Mouse (Mus musculus) lung, embryonic 14.5 days (tissue): ENCODE results near the gene Scnn1b. TPM values are rescaled to one million over a fixed set of nuclear protein-coding genes. Genes with fewer than 3 reads are reported as not detected.
A peak's percentile ranks its signal among the peaks of the same experiment; 100 is the strongest.

Experiments
- ATAC-seq: fragments of 200-750 bp; cut with Nextera tagmentation; 2 replicates; pipeline ENCODE4 v1.8.0; 2017; ENCODE audit warnings: mild to moderate bottlenecking, moderate TSS enrichment, moderate library complexity; ENCODE audit not compliant: insufficient read depth
- DNase-seq: peaks from one replicate; pipeline ENCODE4 v3.0.0-alpha.2; 2015
- H3K27ac ChIP-seq: fragments of 300-500 bp; sonication (generic); 2 replicates; pipeline ENCODE4 v1.5.1; 2014; ENCODE audit warnings: low read depth, mild to moderate bottlenecking, moderate library complexity
- H3K27me3 ChIP-seq: fragments of 300-500 bp; sonication (generic); 2 replicates; pipeline ENCODE4 v1.6.1; 2014; ENCODE audit warnings: low read length, control low read depth; ENCODE audit not compliant: insufficient read depth
- H3K36me3 ChIP-seq: fragments of 300-500 bp; sonication (generic); 2 replicates; pipeline ENCODE4 v1.6.1; 2014; ENCODE audit warnings: control low read depth; ENCODE audit not compliant: insufficient read depth
- H3K4me1 ChIP-seq: fragments of 300-500 bp; sonication (generic); 2 replicates; pipeline ENCODE4 v1.6.1; 2014; ENCODE audit warnings: antibody characterized with exemption, control low read depth; ENCODE audit not compliant: insufficient read depth
- H3K4me2 ChIP-seq: fragments of 300-500 bp; sonication (generic); 2 replicates; pipeline ENCODE4 v1.6.1; 2014; ENCODE audit warnings: mild to moderate bottlenecking
- H3K4me3 ChIP-seq: fragments of 300-500 bp; sonication (generic); 2 replicates; pipeline ENCODE4 v1.5.1; 2014; ENCODE audit warnings: low read depth, low read length
- H3K9ac ChIP-seq: fragments of 300-500 bp; sonication (generic); 2 replicates; pipeline ENCODE4 v1.6.1; 2014
- H3K9me3 ChIP-seq: fragments of 300-500 bp; sonication (generic); 2 replicates; pipeline ENCODE4 v1.6.1; 2016; ENCODE audit warnings: low read depth, low read length, control low read depth
- CTCF ChIP-seq: IDR thresholded peaks from 2 replicates; pipeline ENCODE4 v1.5.1; 2016; ENCODE audit warnings: antibody characterized with exemption, low read depth
- WGBS: fragments of 180-500 bp; shearing (Covaris S2); extraction: QIAGEN DNeasy Blood & Tissue Kit; methylation state at CpG from one replicate; pipeline ENCODE4 v1.1.7; 2014; 5-methylcytosine and 5-hydroxymethylcytosine counted together
- polyA plus RNA-seq: library from polyadenylated mRNA; unstranded; fragments of >200 nt; fragmentation: Nextera tagmentation; extraction: Ambion mirVana; gene quantifications from 2 replicates; pipeline ENCODE4 v1.2.1, GENCODE M21; 2014

The Scnn1b gene
- polyA plus RNA-seq, 1 experiment from 2014 or later, result 4.4 TPM

GRCm38 (mm10) chr7:121941640-121942039, 76.8 kb downstream of the Scnn1b start:
- 62% methylated on average over 3 of the region's 3 CpGs for WGBS
- peak; percentile 50 for DNase-seq

GRCm38 (mm10) chr7:121942371-121942770, 77.5 kb downstream of the Scnn1b start:
- no peaks in the 10 kb centered on the region for H3K27me3 ChIP-seq
- no peak for TF ChIP-seq CTCF
- ATAC-seq (no peak), DNase-seq (no peak)
- no peaks in the 10 kb centered on the region for H3K9me3 ChIP-seq
- peak overlapping the region; percentile 80 for H3K27ac ChIP-seq
- peaks cover 18% of the 10 kb centered on the region; the same call in 1 of the 2 replicates for H3K36me3 ChIP-seq
- H3K4me1 ChIP-seq, result 0 out of 2 replicates have a peak, but pooled peaks cover 4% of the 10 kb centered on the region
- H3K4me3 ChIP-seq, result no peak overlapping the region
- no peak overlapping the region for H3K9ac ChIP-seq
- WGBS, result 74% methylated on average over 2 of the region's 2 CpGs
- no peak overlapping the region for H3K4me2 ChIP-seq

More at GRCm38 (mm10) chr7:121941640-121942039, 76.8 kb downstream of the Scnn1b start:
- no peaks in the 10 kb centered on the region for H3K27me3 ChIP-seq
- H3K4me3 ChIP-seq, result no peak overlapping the region
- 0 out of 2 replicates have a peak overlapping the region, but pooled peaks have one; percentile 31 for H3K4me2 ChIP-seq
- no peaks in the 10 kb centered on the region for H3K9me3 ChIP-seq
- H3K9ac ChIP-seq, result no peak overlapping the region
- 0 out of 2 replicates have a peak, but pooled peaks cover 4% of the 10 kb centered on the region for H3K4me1 ChIP-seq
- no peak for TF ChIP-seq CTCF
- H3K27ac ChIP-seq, result peak overlapping the region; percentile 80
- ATAC-seq, result peak; percentile 10; the same call in 1 of the 2 replicates
- peaks cover 18% of the 10 kb centered on the region; the same call in 1 of the 2 replicates for H3K36me3 ChIP-seq

- H3K27ac ChIP-seq, result no peak overlapping the region
- DNase-seq (no peak), ATAC-seq (no peak)
- no peak overlapping the region for H3K9ac ChIP-seq
- H3K4me1 ChIP-seq, result 0 out of 2 replicates have a peak, but pooled peaks cover 4% of the 10 kb centered on the region
- H3K4me2 ChIP-seq, result no peak overlapping the region
- no peak overlapping the region for H3K4me3 ChIP-seq
- H3K9me3 ChIP-seq, result no peaks in the 10 kb centered on the region
- TF ChIP-seq CTCF, result no peak
- 81% methylated on average over 5 of the region's 5 CpGs for whole genome bisulfite sequencing
- peaks cover 20% of the 10 kb centered on the region; the same call in 1 of the 2 replicates for H3K36me3 ChIP-seq
- H3K27me3 ChIP-seq, result no peaks in the 10 kb centered on the region
Measured at GRCm38 (mm10) chr7:121946196-121946595, 81.4 kb downstream of the Scnn1b start.

GRCm38 (mm10) chr7:121947513-121947912, 82.7 kb downstream of the Scnn1b start:
- Histone ChIP-seq H3K27me3 (no peaks in the 10 kb centered on the region), H3K9me3 (no peaks in the 10 kb centered on the region), H3K4me3 (no peak overlapping the region), H3K4me2 (no peak overlapping the region), H3K4me1 (no peaks in the 10 kb centered on the region), H3K36me3 (peaks cover 16% of the 10 kb centered on the region; the same call in 1 of the 2 replicates), H3K9ac (no peak overlapping the region), H3K27ac (peak overlapping the region; percentile 43; the same call in 1 of the 2 replicates)
- WGBS, result 49% methylated on average over 4 of the region's 4 CpGs
- no peak for ATAC-seq
- no peak for TF ChIP-seq CTCF
- DNase-seq, result no peak

GRCm38 (mm10) chr7:121954891-121955669, 90.2 kb downstream of the Scnn1b start:
- DNase-seq, result no peak
- peaks cover 22% of the 10 kb centered on the region; the same call in 1 of the 2 replicates for H3K36me3 ChIP-seq

GRCm38 (mm10) chr7:121955802-121956201, 91.0 kb downstream of the Scnn1b start:
- ATAC-seq, result no peak
- no peak for DNase-seq
- Histone ChIP-seq H3K4me1 (no peaks in the 10 kb centered on the region), H3K9me3 (no peaks in the 10 kb centered on the region), H3K27ac (no peak overlapping the region), H3K36me3 (peaks cover 19% of the 10 kb centered on the region; the same call in 1 of the 2 replicates), H3K27me3 (no peaks in the 10 kb centered on the region), H3K4me2 (no peak overlapping the region), H3K4me3 (no peak overlapping the region), H3K9ac (no peak overlapping the region)
- WGBS, result 68% methylated on average over 12 of the region's 12 CpGs
- no peak for TF ChIP-seq CTCF

More at GRCm38 (mm10) chr7:121954891-121955669, 90.2 kb downstream of the Scnn1b start:
- Histone ChIP-seq H3K4me1 (no peaks in the 10 kb centered on the region), H3K27me3 (no peaks in the 10 kb centered on the region), H3K27ac (no peak overlapping the region), H3K4me3 (no peak overlapping the region), H3K4me2 (no peak overlapping the region), H3K9ac (no peak overlapping the region), H3K9me3 (no peaks in the 10 kb centered on the region)
- TF ChIP-seq CTCF, result no peak
- no peak for ATAC-seq
- 82% methylated on average over 11 of the region's 11 CpGs for WGBS

- H3K4me3 ChIP-seq, result no peak overlapping the region
- DNase-seq (no peak), ATAC-seq (no peak)
- no peaks in the 10 kb centered on the region for H3K4me1 ChIP-seq
- 78% methylated on average over 7 of the region's 7 CpGs for WGBS
- TF ChIP-seq CTCF, result no peak
- no peaks in the 10 kb centered on the region for H3K9me3 ChIP-seq
- no peaks in the 10 kb centered on the region for H3K27me3 ChIP-seq
- H3K27ac ChIP-seq, result no peak overlapping the region
- peaks cover 28% of the 10 kb centered on the region for H3K36me3 ChIP-seq
- no peak overlapping the region for H3K9ac ChIP-seq
- no peak overlapping the region for H3K4me2 ChIP-seq
Measured at GRCm38 (mm10) chr7:121961913-121962570, 97.2 kb downstream of the Scnn1b start.
